In genomic region chr6:90509085-90509484, GRCm38 (mm10) we compare ENCODE assay signal across 11 mouse cellular contexts. TPM values are rescaled to one million over a fixed set of nuclear protein-coding genes. Genes with fewer than 3 reads are reported as not detected.
DNase-seq lines count a peak whose midpoint lies in the region; ATAC-seq and TF ChIP-seq lines count a peak whose summit lies in the region.
"Had no signal": no experiment of that assay in that cellular context is flagged by ENCODE, and none has a peak within 500 bp of the region (broad histone marks: within the 10 kb centered on the region; RNA-seq: fewer than 3 reads in every experiment).

No protein-coding gene starts in this region.

- no peak overlapping the region for H3K4me2 ChIP-seq in hindbrain, embryonic 13.5 days
- H3K4me2 ChIP-seq in hindbrain, embryonic 11.5 days (replicated peaks; ENCODE audit: low read depth, low read length): no peak overlapping the region
- no peak overlapping the region for H3K4me2 ChIP-seq in kidney, postnatal 0 days (ENCODE audit: low read length)
- no peak overlapping the region for H3K4me2 ChIP-seq in intestine, postnatal 0 days (replicated peaks; ENCODE audit: low read depth)
- H3K4me2 ChIP-seq: embryonic facial prominence, embryonic 15.5 days had no signal

- H3K27me3 ChIP-seq in hindbrain, embryonic 13.5 days: no peaks in the 10 kb centered on the region
- H3K27me3 ChIP-seq in hindbrain, embryonic 11.5 days (ENCODE audit: control insufficient read depth, insufficient read depth, low read length): no peaks in the 10 kb centered on the region
- H3K27me3 ChIP-seq in kidney, postnatal 0 days (ENCODE audit: insufficient read depth, low read length): no peaks in the 10 kb centered on the region
- H3K27me3 ChIP-seq in intestine, postnatal 0 days (replicated peaks; ENCODE audit: control insufficient read depth, insufficient read depth, low read length): no peaks in the 10 kb centered on the region
- H3K27me3 ChIP-seq: embryonic facial prominence, embryonic 15.5 days had no signal

- WGBS in hindbrain, embryonic 13.5 days: 60% methylated on average over 6 of the region's 6 CpGs
- WGBS in hindbrain, embryonic 11.5 days: 63% methylated on average over 6 of the region's 6 CpGs
- 47% methylated on average over 6 of the region's 6 CpGs for WGBS in kidney, postnatal 0 days
- 58% methylated on average over 6 of the region's 6 CpGs for WGBS in intestine, postnatal 0 days

- H3K9ac ChIP-seq in hindbrain, embryonic 13.5 days: no peak overlapping the region
- no peak overlapping the region for H3K9ac ChIP-seq in hindbrain, embryonic 11.5 days (ENCODE audit: low read depth, low read length)
- H3K9ac ChIP-seq in kidney, postnatal 0 days (ENCODE audit: low read depth, low read length): no peak overlapping the region
- H3K9ac ChIP-seq in intestine, postnatal 0 days (ENCODE audit: low read depth, low read length): no peak overlapping the region
- H3K9ac ChIP-seq: embryonic facial prominence, embryonic 15.5 days; liver, embryonic 14.5 days had no signal

- no peak for TF ChIP-seq CTCF in kidney, postnatal 0 days (IDR thresholded peaks at IDR 0.05; ENCODE audit: low read depth)
- no peak for TF ChIP-seq CTCF in intestine, postnatal 0 days (IDR thresholded peaks at IDR 0.05; ENCODE audit: low read depth)

- no peaks in the 10 kb centered on the region for H3K36me3 ChIP-seq in hindbrain, embryonic 13.5 days
- H3K36me3 ChIP-seq in hindbrain, embryonic 11.5 days (ENCODE audit: control insufficient read depth, insufficient read depth, low read length): no peaks in the 10 kb centered on the region
- no peaks in the 10 kb centered on the region for H3K36me3 ChIP-seq in kidney, postnatal 0 days (ENCODE audit: insufficient read depth, low read length)
- H3K36me3 ChIP-seq in intestine, postnatal 0 days (ENCODE audit: control insufficient read depth, insufficient read depth): no peaks in the 10 kb centered on the region
- H3K36me3 ChIP-seq: embryonic facial prominence, embryonic 15.5 days; G1E had no signal

- DNase-seq in hindbrain, embryonic 11.5 days (ENCODE audit: low spot score): no peak
- peak; percentile 75 for DNase-seq in adipocyte (ENCODE audit: low spot score)
- peak; percentile 81 for DNase-seq in heart, adult 8-10 months (ENCODE audit: low spot score)
- DNase-seq in kidney, postnatal 0 days (ENCODE audit: low spot score): no peak
- peak; percentile 64 for DNase-seq in ovary, postnatal 36 days (ENCODE audit: low spot score)
- DNase-seq in MN1 (ENCODE audit: low spot score): no peak

- peak overlapping the region; percentile 74 for H3K27ac ChIP-seq in hindbrain, embryonic 13.5 days
- H3K27ac ChIP-seq in hindbrain, embryonic 11.5 days (ENCODE audit: low read depth, low read length): no peak overlapping the region
- H3K27ac ChIP-seq in kidney, postnatal 0 days: peak overlapping the region; percentile 65
- H3K27ac ChIP-seq in intestine, postnatal 0 days (ENCODE audit: low read depth, low read length): no peak overlapping the region
- H3K27ac ChIP-seq: embryonic facial prominence, embryonic 15.5 days; liver, embryonic 14.5 days had no signal

- no peak for ATAC-seq in hindbrain, embryonic 13.5 days (ENCODE audit: low FRiP score)
- no peak for ATAC-seq in hindbrain, embryonic 11.5 days (ENCODE audit: low FRiP score)
- peak; percentile 47; the same call in 1 of the 2 replicates for ATAC-seq in kidney, postnatal 0 days (replicated peaks; ENCODE audit: low FRiP score, low read depth)
- no peak for ATAC-seq in intestine, postnatal 0 days

- no peaks in the 10 kb centered on the region for H3K9me3 ChIP-seq in hindbrain, embryonic 13.5 days
- no peaks in the 10 kb centered on the region for H3K9me3 ChIP-seq in hindbrain, embryonic 11.5 days (ENCODE audit: control insufficient read depth, low read length)
- H3K9me3 ChIP-seq in kidney, postnatal 0 days (replicated peaks; ENCODE audit: low read length): no peaks in the 10 kb centered on the region
- H3K9me3 ChIP-seq in intestine, postnatal 0 days (ENCODE audit: control insufficient read depth): no peaks in the 10 kb centered on the region
- H3K9me3 ChIP-seq: embryonic facial prominence, embryonic 15.5 days; G1E had no signal

- no peak overlapping the region for H3K4me3 ChIP-seq in hindbrain, embryonic 13.5 days
- H3K4me3 ChIP-seq in hindbrain, embryonic 11.5 days (ENCODE audit: low read depth, low read length): no peak overlapping the region
- H3K4me3 ChIP-seq in kidney, postnatal 0 days (replicated peaks; ENCODE audit: low read depth, low read length): no peak overlapping the region
- H3K4me3 ChIP-seq in intestine, postnatal 0 days (ENCODE audit: low read depth, low read length): no peak overlapping the region
- H3K4me3 ChIP-seq: embryonic facial prominence, embryonic 15.5 days had no signal

- peaks cover 26% of the 10 kb centered on the region for H3K4me1 ChIP-seq in hindbrain, embryonic 13.5 days (replicated peaks)
- H3K4me1 ChIP-seq in hindbrain, embryonic 11.5 days (replicated peaks; ENCODE audit: control insufficient read depth, insufficient read depth, low read length): no peaks in the 10 kb centered on the region
- peaks cover 19% of the 10 kb centered on the region for H3K4me1 ChIP-seq in kidney, postnatal 0 days (replicated peaks; ENCODE audit: insufficient read depth, low read length)
- no peaks in the 10 kb centered on the region for H3K4me1 ChIP-seq in intestine, postnatal 0 days (replicated peaks; ENCODE audit: control insufficient read depth, insufficient read depth, low read length)

RNA-seq across cellular contexts. Expression of gene Aldh1l1, which starts 22.9 kb away (rescaled TPM):
- polyA plus RNA-seq in hindbrain, embryonic 13.5 days (2015; fragmentation: Nextera tagmentation; extraction: Ambion mirVana): 44.8 and 45.3 TPM in 2 replicates
- polyA plus RNA-seq in hindbrain, embryonic 11.5 days (2014; fragmentation: Nextera tagmentation; extraction: Ambion mirVana): 2.2 TPM in 2 replicates
- total RNA-seq in heart, adult 8-10 months (2022): 1 to 10 TPM; 1.8 to 5.1 (median 3.7) TPM
- 42.8 and 47.1 TPM in 2 replicates for polyA plus RNA-seq in kidney, postnatal 0 days (2015; fragmentation: Nextera tagmentation; extraction: Ambion mirVana)
- 12.1 and 15.6 TPM in 2 replicates for polyA plus RNA-seq in intestine, postnatal 0 days (2015; fragmentation: Nextera tagmentation; extraction: Ambion mirVana)
- polyA plus RNA-seq: G1E had no signal

RNA-seq across cellular contexts. Expression of gene Klf15, which starts 46.7 kb away (rescaled TPM):
- polyA plus RNA-seq in hindbrain, embryonic 13.5 days (2015; fragmentation: Nextera tagmentation; extraction: Ambion mirVana): 10.2 and 10.5 TPM in 2 replicates
- 1.9 and 3.6 TPM in 2 replicates for polyA plus RNA-seq in hindbrain, embryonic 11.5 days (2014; fragmentation: Nextera tagmentation; extraction: Ambion mirVana)
- total RNA-seq in heart, adult 8-10 months (2022): 10 to 100 TPM; 55.7 to 79.2 (median 65.3) TPM
- polyA plus RNA-seq in kidney, postnatal 0 days (2015; fragmentation: Nextera tagmentation; extraction: Ambion mirVana): 17.1 and 20.8 TPM in 2 replicates
- polyA plus RNA-seq in intestine, postnatal 0 days (2015; fragmentation: Nextera tagmentation; extraction: Ambion mirVana): 0.51 and 0.86 TPM in 2 replicates
- polyA plus RNA-seq: G1E had no signal

Comparison
In these comparisons a context has a peak if more than half of its experiments do, and no peak if none do; other contexts are left out.
1. H3K27ac ChIP-seq: peak in hindbrain, embryonic 13.5 days (single experiment) and kidney, postnatal 0 days (single experiment); none in hindbrain, embryonic 11.5 days (single experiment) and intestine, postnatal 0 days (single experiment).
2. DNase-seq: peak in adipocyte (single experiment), heart, adult 8-10 months (single experiment) and ovary, postnatal 36 days (single experiment); none in hindbrain, embryonic 11.5 days (single experiment), kidney, postnatal 0 days (single experiment) and MN1 (single experiment).